19 mouse cellular contexts compared by ENCODE assay signal in the genomic region with DNA sequence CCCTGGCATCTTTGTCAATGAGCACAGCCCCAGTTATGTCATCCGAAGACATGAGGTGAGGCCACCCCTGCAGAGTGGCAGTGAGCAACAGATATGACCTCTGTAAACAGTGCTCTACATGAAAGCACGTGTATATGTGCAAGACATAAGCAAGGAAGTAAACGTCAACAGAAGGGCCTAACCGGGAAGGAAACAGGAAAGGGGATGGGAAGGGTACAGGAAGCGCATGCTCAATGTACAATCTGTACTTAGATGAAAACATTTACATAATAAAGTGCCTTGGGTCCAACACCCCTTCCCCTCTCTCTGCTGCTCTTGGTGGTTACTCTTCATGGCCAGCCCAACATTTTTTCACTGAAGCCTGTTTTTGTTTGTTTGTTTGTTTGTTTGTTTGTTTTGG.
"Had no signal": no experiment of that assay in that cellular context is flagged by ENCODE, and none has a peak within 500 bp of the region (broad histone marks: within the 10 kb centered on the region; RNA-seq: fewer than 3 reads in every experiment).

No protein-coding gene starts in this region.

- H3K9me3 ChIP-seq: liver, embryonic 13.5 days; liver, embryonic 15.5 days; lung, embryonic 15.5 days; midbrain, embryonic 10.5 days; midbrain, embryonic 12.5 days; neural tube, embryonic 13.5 days; neural tube, embryonic 15.5 days had no signal

- H3K36me3 ChIP-seq: liver, embryonic 13.5 days; liver, embryonic 15.5 days; lung, embryonic 15.5 days; midbrain, embryonic 10.5 days; midbrain, embryonic 12.5 days; neural tube, embryonic 13.5 days; neural tube, embryonic 15.5 days had no signal

- H3K9ac ChIP-seq: liver, embryonic 13.5 days; liver, embryonic 15.5 days; liver, postnatal 0 days; lung, embryonic 15.5 days; midbrain, embryonic 12.5 days; neural tube, embryonic 13.5 days; neural tube, embryonic 15.5 days had no signal

- H3K4me1 ChIP-seq: liver, embryonic 15.5 days; lung, embryonic 15.5 days; midbrain, embryonic 10.5 days; midbrain, embryonic 12.5 days; neural tube, embryonic 13.5 days; neural tube, embryonic 15.5 days had no signal

- H3K27me3 ChIP-seq: liver, embryonic 13.5 days; liver, embryonic 15.5 days; lung, embryonic 15.5 days; midbrain, embryonic 12.5 days; neural tube, embryonic 13.5 days; neural tube, embryonic 15.5 days had no signal

- ATAC-seq: liver, postnatal 0 days; midbrain, embryonic 16.5 days had no signal

- H3K4me3 ChIP-seq: liver, embryonic 13.5 days; liver, embryonic 15.5 days; lung, embryonic 15.5 days; midbrain, embryonic 10.5 days; midbrain, embryonic 12.5 days; myocyte; neural tube, embryonic 13.5 days; neural tube, embryonic 15.5 days had no signal

- DNase-seq: liver, embryonic 13.5 days; liver, postnatal 0 days; midbrain, embryonic 14.5 days; retina, postnatal 1 day; right cerebral cortex, adult 18-20 months; right cerebral cortex, postnatal 25 days; right cerebral cortex, postnatal 4 days; spleen, adult 18-20 months; thymus, adult 2 months; thymus, postnatal 25 days had no signal

- H3K27ac ChIP-seq: liver, embryonic 13.5 days; liver, embryonic 15.5 days; lung, embryonic 15.5 days; midbrain, embryonic 10.5 days; midbrain, embryonic 12.5 days; neural tube, embryonic 13.5 days; neural tube, embryonic 15.5 days had no signal

- H3K4me2 ChIP-seq: liver, embryonic 11.5 days; liver, embryonic 13.5 days; liver, embryonic 15.5 days; lung, embryonic 15.5 days; midbrain, embryonic 12.5 days; neural tube, embryonic 13.5 days; neural tube, embryonic 15.5 days had no signal
